Mouse (Mus musculus) heart, adult 8-10 months (tissue): ENCODE results near the gene Kcnc4. TPM values are rescaled to one million over a fixed set of nuclear protein-coding genes. Genes with fewer than 3 reads are reported as not detected.

Experiments used
- DNase-seq: peaks from one replicate; pipeline ENCODE4 v3.0.0; 2022; ENCODE audit warnings: low spot score
- total RNA-seq, 4 experiments: library from RNA; stranded (reverse); gene quantifications; 2 replicates each; pipeline ENCODE4 v1.2.4; 2022

Gene Kcnc4
- under 1 TPM; 0.12 to 0.40 (median 0.31) TPM for total RNA-seq

DNA sequence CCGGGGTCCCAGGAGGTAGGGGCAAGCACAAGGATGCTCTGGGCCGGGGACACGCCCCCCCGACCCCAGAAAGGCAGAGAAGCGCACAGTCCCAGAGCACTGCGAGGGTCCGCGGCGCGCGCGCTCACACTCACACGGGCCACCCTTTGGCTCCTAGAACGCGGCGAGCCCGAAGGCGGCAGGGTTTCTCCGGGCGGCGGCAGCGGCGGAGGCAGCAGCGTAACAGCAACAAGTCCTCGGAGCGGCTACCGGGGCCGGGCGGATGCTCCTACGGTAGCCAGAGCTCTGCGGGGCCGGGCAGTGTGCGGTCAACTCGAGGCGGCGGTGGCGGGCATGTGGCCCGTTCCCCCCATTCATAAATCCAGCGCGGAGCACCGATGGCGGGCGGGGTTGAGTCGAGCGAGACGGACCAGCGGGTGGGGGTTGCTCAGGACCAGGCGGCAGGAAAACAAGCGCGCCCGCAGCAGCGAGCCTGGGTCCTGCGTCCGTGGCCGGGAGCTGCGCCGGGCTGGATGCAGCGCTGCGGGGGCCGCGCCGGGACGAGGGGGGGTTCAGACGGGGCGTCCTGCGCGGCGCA, at the start of gene Kcnc4:
Gene Kcnc4, minus strand, starts transcription at position 357 of the 577 bp plus-strand sequence.
- no peak for DNase-seq

DNA sequence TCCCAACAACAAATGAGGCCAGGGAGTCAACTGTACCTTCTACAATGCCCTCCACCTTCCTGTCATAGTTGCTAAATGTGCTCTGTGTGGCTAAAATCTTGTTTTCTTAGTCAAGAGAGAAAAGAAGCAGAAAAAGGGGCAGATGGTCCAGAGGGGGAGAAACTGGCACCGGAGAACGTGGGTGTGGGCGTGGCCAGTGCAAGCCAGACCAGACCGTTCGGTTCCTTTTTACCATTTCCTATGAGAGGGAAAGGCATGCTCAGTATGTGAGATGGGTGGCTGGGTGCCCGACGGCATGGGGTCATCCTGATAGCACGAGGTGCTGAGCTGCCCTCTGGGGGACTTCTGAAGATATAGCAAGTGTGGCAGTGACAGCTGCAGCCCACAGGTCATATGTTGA, 49.3 kb upstream of the Kcnc4 start:
- DNase-seq: no peak

DNA sequence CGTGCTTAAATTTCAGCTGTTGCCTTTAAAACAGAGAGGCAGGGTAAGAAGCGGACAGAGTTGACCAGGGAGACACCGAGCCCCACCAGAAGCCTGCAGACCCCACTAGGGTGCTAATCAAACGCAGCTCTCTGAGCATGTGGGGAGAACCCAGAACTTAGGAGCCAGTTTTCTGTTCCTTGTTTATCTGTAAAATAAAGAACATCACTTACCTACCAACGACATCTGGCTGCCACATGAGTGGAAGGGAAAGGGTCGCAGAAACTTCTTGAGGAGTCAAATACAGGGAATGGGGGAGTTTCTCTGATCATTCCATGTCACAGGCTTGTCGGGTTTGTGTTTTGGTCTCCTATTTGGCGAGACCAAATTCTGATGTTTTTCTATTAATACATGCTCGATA, 48.6 kb upstream of the Kcnc4 start:
- DNase-seq: no peak

DNA sequence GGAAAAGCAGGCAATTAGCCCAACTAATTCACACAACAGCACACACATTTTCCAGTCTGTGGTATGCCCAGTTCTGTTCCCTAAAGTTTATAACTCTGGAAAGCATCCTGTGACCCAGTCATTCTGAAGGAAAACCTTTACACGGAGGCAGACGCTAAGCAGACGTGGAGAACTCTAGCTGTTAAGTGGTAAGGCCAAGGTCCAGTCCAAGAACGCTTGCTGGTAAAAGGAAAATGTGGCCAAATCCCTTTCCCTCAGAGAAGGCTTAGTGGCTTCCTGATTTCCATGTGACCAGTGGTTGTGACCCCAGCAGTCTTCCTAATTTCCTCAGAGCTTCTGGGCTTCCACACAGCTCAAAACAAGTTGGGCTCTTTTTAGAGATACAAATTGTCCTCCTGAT, 47.2 kb upstream of the Kcnc4 start:
- DNase-seq: no peak

DNA sequence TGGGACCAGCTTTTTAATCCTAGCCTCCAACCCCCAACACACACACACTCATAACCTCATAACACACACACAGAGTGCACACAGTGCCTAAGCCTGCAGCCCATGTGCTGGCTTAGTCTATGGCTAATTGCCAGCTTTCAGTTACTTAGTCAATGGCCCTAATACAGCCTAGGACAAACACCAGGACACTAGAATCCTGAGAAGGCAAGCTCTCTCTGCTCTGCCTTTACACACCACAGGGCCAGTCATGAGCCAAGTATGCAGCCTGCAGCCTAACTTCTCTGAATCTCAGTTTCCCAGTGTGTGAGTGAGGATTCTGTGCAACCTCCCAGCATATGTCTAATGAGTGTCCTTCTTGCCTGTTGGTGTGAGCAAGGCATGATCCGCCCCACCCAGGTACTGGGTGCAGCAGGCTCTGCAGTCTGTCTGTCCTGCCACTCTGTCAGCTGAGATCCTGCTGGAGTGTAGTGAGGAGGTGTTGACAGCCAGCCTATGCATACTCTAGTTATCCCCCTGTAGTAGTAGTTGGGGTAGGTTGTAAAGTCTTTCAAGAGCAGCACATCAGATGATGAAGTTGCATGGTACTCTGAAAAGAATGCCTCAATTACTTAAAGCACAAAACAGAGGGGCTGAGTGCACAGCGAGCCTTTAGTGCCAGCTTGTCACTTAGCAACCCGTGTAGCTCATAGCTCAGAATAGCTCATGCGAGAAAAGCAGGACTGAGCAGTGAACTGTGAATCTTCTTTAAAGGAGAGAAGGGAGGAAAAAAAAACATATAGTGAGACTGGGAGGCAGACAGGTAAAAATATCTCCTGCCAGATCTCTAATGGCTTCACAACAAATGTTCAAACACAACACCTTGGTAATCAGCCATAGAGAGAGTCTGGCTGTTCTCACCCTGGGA, 46.4 kb upstream of the Kcnc4 start:
- no peak for DNase-seq

DNA sequence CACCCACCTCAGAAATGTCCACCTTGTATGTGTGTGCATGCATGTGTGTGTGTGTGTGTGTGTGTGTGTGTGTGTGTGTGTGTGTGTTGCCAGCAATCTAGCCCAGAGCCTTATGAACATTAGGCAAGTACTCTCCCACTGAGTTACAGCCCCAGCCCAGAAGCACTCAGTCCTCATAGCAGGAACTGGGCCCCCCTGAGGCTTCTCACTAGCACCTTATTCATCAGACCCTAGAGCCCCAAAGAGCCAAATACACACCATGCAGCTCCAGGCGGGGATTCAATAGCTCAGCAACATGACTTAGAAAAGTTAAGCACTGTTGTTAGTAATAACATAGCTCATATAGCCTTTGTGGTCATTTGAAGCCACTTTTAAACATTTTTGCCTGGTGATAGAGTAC, 45.2 kb upstream of the Kcnc4 start:
- DNase-seq: no peak

DNA sequence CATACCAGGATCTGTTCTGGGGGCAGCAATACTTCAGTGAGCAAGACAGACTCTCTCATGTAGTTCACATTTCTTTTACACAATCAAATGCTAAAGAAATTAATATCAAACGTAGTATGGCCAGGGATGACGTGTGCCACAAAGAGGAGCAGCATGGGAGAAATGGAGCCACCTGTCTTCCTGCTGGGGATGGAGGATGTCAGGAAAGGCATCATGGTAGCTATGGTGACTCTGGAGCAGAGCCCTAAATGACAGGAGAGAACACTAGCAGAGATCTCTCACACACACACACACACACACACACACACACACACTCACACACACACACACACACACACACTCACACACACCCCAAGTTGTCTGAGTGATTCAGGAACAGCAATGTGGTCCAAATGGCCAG, 44.4 kb upstream of the Kcnc4 start:
- no peak for DNase-seq

DNA sequence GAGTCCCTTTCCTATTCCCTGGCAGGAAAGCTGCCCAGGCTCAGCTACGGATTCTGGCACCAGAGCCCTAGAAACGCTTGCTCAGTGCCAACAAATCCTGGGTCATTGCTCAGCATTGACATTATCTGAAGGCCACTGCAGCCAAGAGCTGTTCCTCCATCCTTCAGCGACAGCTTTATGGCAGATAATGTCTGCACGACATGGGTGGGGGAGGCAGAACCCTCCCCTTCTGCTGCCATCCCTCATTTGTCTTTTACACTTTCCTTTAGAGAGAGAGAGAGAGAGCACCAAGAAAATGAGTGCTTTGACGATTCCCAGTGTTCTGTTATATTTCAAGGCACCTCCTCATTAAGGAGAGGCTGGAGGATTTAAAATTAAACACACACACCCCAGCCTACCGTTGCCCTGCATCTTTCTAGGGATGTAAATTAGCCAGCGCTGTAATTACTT, 42.4 kb upstream of the Kcnc4 start:
- DNase-seq: peak; percentile 33

DNA sequence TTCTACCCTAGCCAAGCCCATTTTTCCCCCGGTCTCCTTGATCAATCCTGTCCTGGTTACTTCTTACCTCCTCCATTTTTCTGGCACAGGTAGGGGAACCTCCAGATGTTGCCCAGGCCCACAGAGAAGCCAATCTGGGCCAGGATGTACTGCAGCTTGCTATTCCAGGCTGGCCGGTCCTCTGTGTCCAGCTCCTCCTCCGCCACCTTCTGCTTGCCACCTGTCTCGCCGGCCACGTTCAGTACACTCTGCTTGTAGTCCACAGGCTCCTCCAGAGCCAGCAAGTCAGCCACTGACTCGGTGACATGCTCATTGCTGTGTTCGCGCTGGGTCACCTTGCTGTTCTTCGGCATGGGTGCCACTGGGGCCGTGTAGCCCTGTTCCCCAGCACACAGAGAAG, 40.9 kb upstream of the Kcnc4 start:
- DNase-seq: no peak

DNA sequence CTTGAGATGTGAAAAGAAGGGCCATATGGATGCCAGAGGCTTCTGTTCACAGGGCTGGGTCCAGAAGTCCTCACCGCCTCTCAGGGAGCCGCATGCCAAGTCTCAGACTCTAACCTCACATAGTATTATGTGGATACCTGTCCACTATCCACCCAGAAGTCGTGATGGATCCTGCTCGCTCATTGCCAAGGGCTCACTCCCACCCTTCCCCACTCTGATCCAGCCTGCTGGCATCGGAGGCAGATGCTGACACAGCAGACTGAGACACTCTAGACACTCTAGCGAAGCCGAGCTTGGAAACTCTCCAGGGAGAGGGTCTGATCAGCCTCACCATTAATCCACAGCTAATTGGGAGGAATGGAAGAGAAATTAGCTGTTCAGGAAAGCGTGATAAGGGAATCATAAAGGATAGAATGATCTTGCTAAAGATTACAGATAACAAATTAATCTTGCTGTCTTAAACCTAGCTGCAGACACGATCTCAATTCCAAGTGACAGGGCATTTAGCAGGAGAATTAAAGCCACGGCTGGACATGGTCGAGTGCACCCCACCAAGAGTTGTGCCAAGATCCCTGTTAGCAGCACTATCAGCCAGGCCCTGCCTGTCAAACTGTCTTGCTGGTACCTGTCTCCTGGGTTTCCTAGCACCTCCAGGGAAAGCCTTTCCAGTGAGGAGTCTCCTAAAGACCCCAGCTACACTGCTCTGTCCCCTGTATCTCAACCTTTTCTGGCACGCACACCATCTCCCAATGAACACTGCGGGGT, 36.9 kb upstream of the Kcnc4 start:
- no peak for DNase-seq

DNA sequence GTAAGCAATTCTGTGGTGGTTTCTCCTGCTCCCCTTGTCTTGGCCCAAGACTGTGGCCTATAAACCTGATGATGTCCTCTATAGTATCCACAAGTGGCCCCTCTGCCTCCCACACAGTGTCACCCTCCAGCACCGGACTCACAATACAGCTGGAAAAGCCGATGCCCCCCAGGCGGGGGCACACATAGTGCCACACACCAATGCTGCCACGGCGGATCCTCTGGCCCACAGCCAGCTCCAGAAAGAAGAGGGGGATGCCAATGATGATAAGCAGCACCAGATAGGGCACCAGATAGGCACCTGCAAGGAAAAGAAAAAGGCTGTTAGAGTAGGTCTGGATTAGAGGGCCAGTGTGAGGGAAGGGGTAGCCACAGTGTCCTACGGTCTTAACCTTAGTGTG, 36.2 kb upstream of the Kcnc4 start:
- no peak for DNase-seq

DNA sequence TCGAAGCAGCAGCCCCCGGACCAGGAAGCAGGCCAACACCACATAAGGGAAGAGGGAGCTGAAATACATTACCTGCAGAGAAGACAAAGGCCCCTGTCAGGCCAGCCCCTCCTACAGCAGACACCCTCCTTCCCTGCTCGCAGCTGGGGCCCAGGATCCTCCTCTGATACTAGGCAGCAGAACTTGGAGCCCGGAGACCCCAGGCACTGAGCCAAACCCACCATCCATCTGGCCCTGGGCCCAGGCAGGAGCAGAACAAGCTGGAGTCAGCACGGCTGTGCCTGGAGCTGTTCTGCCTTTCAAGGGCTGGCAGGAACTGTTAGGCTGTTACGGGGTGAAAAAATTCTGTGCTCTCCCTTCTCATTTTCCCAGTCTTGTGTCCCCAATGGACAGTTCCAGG, 32.1 kb upstream of the Kcnc4 start:
- no peak for DNase-seq

DNA sequence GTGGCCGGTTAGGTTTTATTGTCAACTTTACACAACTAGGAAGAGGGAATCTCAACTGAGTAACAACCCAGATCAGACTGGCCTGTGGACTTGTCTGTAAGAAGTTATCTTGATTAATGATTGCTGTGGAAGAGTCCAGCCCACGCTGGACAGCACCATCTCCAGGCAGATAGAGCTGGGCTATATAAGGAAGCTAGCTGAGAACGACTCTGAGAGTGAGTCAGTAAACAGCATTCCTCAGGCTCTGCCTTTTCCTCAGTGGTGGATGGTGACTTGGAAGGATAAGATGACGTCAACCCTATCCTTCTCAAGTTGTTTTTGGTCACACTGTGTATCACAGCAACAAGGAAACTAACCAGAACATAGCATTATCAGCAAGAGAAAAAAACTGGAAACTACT, 29.3 kb upstream of the Kcnc4 start:
- DNase-seq: no peak

DNA sequence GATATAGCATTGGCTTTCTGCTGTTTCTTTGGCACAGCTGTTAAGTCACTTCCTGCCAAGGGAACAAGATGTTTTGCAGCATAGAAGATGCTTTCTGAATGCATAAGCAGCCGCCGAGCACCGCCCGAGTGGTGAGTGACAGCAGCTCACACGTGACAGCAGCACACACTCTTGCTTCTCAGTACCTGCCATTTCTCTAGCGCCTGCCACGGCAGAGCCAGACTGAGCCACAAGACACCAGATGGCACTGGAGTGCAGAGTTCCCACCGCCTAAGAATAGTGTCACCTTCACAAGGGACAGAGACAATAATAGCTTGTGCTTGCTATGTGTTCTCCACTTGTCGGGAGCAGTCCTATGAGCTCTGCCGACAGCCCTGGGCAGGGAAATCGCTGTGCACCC, 23.9 kb upstream of the Kcnc4 start:
- peak; percentile 27 for DNase-seq

DNA sequence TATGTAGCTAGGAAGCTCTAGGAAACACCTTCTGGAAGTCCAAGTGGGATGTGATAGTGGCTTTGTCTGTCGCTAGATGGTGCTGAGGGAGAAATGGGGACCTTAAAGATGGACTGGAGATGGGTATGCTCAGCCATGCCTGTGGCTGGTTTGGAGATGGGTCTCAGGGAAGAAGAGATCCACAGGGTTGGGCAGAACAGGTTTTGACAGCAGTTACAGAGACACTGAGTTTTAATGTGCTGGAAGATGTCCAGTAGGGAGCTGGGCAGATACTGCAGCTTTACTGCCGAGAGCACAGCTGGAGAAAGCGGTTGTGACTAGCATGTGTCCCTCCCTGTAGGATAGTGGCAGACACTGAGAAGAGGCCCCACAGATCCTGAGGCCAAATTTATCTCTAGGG, 21.3 kb upstream of the Kcnc4 start:
- DNase-seq: no peak

DNA sequence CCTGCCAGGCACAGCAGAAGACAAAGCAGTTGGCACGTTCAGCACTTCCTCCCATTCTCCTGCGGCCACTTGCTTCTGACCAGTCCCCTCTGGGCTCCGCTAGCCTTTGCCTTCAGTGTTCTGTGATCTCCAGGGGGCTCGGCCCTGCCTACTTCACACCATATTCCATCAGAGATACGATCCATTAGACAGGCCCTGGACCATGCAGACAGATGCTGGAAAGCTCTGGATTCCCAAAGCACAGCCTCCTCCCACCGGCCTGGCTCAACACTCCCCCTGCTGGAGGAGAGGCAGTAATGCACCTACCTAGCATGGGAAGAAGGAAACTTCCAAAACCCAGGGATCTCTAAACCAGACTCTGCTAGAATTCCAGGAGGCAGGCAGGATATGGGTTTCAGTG, 12.8 kb upstream of the Kcnc4 start:
- DNase-seq: peak; percentile 31

DNA sequence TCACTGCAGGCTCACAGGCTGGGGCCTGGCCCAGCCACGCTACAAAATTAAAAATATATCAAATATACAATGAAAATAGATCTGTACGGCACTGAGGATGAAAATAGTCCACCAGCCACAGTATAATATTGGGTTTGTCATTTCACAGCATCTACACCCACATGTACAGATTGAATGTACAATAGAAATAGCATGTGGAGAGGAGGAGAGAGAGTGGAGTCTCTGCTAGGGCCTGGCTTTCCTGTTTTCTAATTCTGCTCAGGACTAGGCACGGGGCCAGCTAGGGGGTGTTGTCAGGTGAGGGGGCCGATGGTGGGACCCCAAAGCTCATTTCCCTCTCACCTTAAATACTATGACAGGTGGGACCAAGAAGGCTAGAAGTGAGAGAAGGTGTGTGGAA, 9.7 kb upstream of the Kcnc4 start:
- no peak for DNase-seq

DNA sequence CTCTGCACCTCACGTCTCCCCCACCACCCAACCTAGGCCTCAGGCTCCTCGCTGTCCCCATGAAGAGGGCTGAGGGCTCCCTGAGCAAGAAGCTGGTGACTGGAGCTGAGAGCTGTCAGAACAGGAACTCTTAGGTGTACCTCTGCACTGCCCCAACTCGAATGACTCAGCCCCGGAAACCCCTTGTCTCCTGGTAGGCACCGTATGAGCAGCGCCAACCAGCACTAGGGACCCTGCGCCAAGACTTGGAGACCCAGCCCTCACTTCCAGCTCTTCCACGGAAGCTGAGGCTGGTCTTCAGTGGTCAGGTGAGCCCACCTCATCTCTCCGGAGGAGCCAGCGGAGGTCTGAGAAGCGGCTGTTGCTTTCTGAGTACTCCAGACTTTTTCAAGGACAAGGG, 8.8 kb upstream of the Kcnc4 start:
- no peak for DNase-seq

DNA sequence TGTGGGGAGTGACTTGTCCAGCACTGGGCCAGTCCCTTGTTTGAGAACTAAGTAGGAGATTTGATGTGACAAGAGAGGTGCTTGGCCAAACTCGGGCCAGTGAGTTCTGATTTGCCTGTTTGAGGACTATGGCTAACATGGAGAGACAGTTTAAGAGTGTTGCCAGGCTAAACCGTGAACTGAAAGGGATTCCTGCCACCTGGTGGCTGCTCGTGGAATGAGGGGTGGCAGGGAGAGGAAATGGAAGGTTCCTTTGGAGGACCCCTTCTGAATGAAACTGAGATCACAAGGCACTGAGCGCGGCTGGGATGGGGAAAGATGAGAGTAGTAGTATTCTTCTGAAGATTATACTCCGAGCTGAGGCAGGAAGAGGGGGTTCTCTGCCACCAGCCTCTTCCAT, 7.2 kb upstream of the Kcnc4 start:
- DNase-seq: peak; percentile 64

DNA sequence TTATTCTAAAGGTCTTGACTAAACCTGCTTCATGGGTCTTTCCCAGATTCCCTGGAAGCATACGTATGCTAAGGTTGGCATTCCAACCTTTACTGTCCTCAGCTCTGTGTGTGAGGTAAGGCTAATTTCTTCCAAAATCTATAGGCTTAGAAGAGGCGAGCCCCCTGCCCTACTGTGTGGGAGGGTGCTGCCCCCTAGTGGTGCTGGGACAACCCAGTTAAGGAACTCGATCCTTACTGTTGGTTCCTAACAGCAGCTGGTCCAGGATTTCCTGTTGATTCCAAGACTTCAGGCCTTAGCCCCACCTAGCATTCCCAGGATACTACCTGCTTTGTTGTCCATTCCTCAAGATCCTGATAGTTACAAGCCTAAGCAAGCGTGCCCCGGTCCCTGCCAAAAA, 2.8 kb upstream of the Kcnc4 start:
- DNase-seq: peak; percentile 45

DNA sequence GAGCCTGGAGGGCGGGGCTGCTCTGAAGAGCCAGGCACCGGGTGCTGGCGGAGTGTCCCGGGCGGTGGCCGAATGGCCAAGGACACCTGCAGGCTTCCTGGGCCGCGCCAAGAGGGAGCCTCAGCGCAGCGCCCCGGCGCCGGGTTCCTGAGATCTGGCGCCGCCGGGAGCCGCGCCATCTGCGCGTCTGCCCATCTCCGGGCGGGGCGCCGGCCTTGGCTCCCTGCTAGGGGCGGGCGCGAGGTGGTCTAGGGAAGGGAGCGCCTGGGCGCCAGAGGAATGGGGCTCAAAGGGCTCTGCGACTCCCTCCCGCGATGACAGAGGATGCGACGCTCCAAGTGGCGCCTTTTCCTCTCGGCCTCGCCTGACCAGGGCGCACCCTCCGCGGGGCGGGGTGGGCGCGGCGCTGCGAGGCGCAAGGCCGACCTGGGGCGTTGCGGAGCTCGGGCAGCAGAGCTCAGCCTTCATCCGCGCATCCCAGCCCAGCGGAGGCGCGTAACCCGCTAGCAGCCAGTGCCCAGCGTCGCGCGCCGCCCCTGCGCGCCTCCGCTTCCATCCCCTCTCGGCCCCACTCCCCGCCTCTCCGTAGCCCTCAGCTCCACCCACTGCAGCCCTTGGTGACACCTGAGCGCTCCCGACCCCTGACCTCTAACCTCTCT, 550 bp upstream of the Kcnc4 start:
- no peak for DNase-seq

DNA sequence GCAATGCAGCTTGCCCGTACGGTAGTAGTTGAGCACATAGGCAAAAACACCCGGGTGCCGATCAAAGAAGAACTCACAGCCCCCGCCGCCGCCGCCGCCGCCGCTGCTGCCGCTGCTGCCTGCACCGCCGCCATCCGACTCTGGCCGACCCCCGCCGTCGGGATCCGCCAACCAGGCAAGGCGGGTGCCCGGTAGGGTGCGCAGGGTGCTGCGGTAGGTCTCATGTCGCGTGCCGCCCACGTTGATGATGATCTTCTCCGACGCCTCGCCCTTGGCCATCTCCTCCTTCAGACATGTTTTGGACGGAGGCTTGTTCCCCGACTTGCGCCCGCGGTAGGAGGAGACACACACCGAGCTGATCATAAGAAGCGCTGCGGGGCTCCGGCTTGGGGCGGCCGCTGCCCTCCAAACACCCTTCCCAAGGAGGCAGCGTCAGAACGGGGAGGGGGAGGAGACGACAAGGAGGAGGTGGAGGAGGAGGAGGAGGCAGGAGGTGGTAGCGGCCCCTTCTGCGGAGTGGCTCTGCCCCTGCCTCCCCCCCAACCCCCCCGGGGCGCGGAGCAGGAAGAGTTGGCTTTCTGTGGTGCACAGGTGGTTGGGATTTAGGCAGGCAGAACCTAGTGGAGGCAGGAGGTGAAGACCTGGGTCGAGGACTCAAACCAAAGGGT, 690 bp downstream of the Kcnc4 start:
- DNase-seq: no peak
